Mouse (Mus musculus) heart, postnatal 0 days (tissue): Measurements from ENCODE around the gene Tarbp2. TPM values are rescaled to one million over a fixed set of nuclear protein-coding genes. Genes with fewer than 3 reads are reported as not detected.

ENCODE experiments used
- ATAC-seq: fragments of 200-750 bp; cut with Nextera tagmentation; 2 replicates; pipeline ENCODE4 v1.8.0; 2017; ENCODE audit warnings: low read depth, moderate number of reproducible peaks, moderate library complexity; ENCODE audit not compliant: insufficient read depth
- DNase-seq: peaks from one replicate; pipeline ENCODE4 v3.0.0-alpha.2; 2016; ENCODE audit warnings: low spot score
- H3K27ac ChIP-seq: fragments of 300-500 bp; sonication (generic); 2 replicates; pipeline ENCODE4 v1.5.1; 2014; ENCODE audit warnings: low read depth, mild to moderate bottlenecking
- H3K27me3 ChIP-seq: fragments of 300-500 bp; sonication (generic); 2 replicates; pipeline ENCODE4 v1.6.1; 2014; ENCODE audit warnings: low read length, mixed read lengths; ENCODE audit not compliant: control insufficient read depth, insufficient read depth
- H3K36me3 ChIP-seq: fragments of 300-500 bp; sonication (generic); replicated peaks from 2 replicates; pipeline ENCODE4 v1.6.1; 2014; ENCODE audit warnings: low read length, mixed read lengths; ENCODE audit not compliant: control insufficient read depth, insufficient read depth
- H3K4me1 ChIP-seq: fragments of 300-500 bp; sonication (generic); 2 replicates; pipeline ENCODE4 v1.6.1; 2014; ENCODE audit warnings: antibody characterized with exemption; ENCODE audit not compliant: control insufficient read depth, insufficient read depth
- H3K4me2 ChIP-seq: fragments of 300-500 bp; sonication (generic); 2 replicates; pipeline ENCODE4 v1.6.1; 2014; ENCODE audit warnings: low read depth, mild to moderate bottlenecking, low read length, moderate library complexity
- H3K4me3 ChIP-seq: fragments of 300-500 bp; sonication (generic); 2 replicates; pipeline ENCODE4 v1.5.1; 2014; ENCODE audit warnings: low read depth, low read length
- H3K9ac ChIP-seq: fragments of 300-500 bp; sonication (generic); replicated peaks from 2 replicates; pipeline ENCODE4 v1.6.1; 2014; ENCODE audit warnings: low read depth, low read length, mixed read lengths
- H3K9me3 ChIP-seq: fragments of 300-500 bp; sonication (generic); replicated peaks from 2 replicates; pipeline ENCODE4 v1.6.1; 2016; ENCODE audit warnings: low read length; ENCODE audit not compliant: control insufficient read depth
- CTCF ChIP-seq: IDR thresholded peaks from 2 replicates; pipeline ENCODE4 v1.5.1; 2016; ENCODE audit warnings: antibody characterized with exemption, control low read depth, low read depth
- EP300 ChIP-seq: IDR thresholded peaks from 2 replicates; pipeline ENCODE4 v1.6.1; 2016; ENCODE audit warnings: antibody characterized with exemption, low read depth
- WGBS: fragments of 180-500 bp; shearing (Covaris S2); extraction: QIAGEN DNeasy Blood & Tissue Kit; methylation state at CpG from one replicate; pipeline ENCODE4 v1.1.7; 2014; 5-methylcytosine and 5-hydroxymethylcytosine counted together
- polyA plus RNA-seq: library from polyadenylated mRNA; unstranded; fragments of >200 nt; fragmentation: Nextera tagmentation; extraction: Ambion mirVana; gene quantifications from 2 replicates; pipeline ENCODE4 v1.2.1, GENCODE M21; 2015
- total RNA-seq: library from RNA; depleted of rRNA; stranded (reverse); fragments of >200 nt; gene quantifications from 2 replicates; pipeline ENCODE4 v1.2.3, GENCODE M21; 2014; ENCODE audit warnings: low replicate concordance

Tarbp2 gene
- total and polyA plus RNA-seq, 2 experiments from 2014 or later, result 68.5 to 73.7 TPM

- Histone ChIP-seq H3K9ac (no peak overlapping the region), H3K36me3 (peaks cover 28% of the 10 kb centered on the region), H3K4me1 (peaks cover 10% of the 10 kb centered on the region; the same call in 1 of the 2 replicates), H3K9me3 (no peaks in the 10 kb centered on the region), H3K4me2 (no peak overlapping the region), H3K27me3 (no peaks in the 10 kb centered on the region), H3K27ac (no peak overlapping the region), H3K4me3 (no peak overlapping the region)
- TF ChIP-seq EP300, result no peak
- TF ChIP-seq CTCF, result no peak
- 68% methylated on average over 1 of the region's 1 CpGs for WGBS
- ATAC-seq (no peak), DNase-seq (no peak)
Observed at GRCm38 (mm10) chr15:102506864-102507263, 11.1 kb upstream of the Tarbp2 start.

- H3K4me2 ChIP-seq, result no peak overlapping the region
- DNase-seq (no peak), ATAC-seq (no peak)
- H3K27me3 ChIP-seq, result no peaks in the 10 kb centered on the region
- no peaks in the 10 kb centered on the region for H3K9me3 ChIP-seq
- no peak for TF ChIP-seq CTCF
- TF ChIP-seq EP300, result no peak
- H3K27ac ChIP-seq, result no peak overlapping the region
- H3K9ac ChIP-seq, result no peak overlapping the region
- H3K4me1 ChIP-seq, result peaks cover 10% of the 10 kb centered on the region; the same call in 1 of the 2 replicates
- H3K4me3 ChIP-seq, result no peak overlapping the region
- peaks cover 21% of the 10 kb centered on the region for H3K36me3 ChIP-seq
Observed at GRCm38 (mm10) chr15:102507561-102507960, 10.4 kb upstream of the Tarbp2 start.

GRCm38 (mm10) chr15:102508336-102508735 is 9.7 kb upstream of the Tarbp2 start:
- Histone ChIP-seq H3K4me3 (no peak overlapping the region), H3K36me3 (peaks cover 13% of the 10 kb centered on the region), H3K4me2 (no peak overlapping the region), H3K27ac (no peak overlapping the region), H3K9me3 (no peaks in the 10 kb centered on the region), H3K27me3 (no peaks in the 10 kb centered on the region), H3K9ac (no peak overlapping the region), H3K4me1 (peaks cover 10% of the 10 kb centered on the region; the same call in 1 of the 2 replicates)
- no peak for TF ChIP-seq CTCF
- no peak for TF ChIP-seq EP300
- DNase-seq, result no peak
- WGBS, result 83% methylated on average over 3 of the region's 3 CpGs
- ATAC-seq, result no peak

GRCm38 (mm10) chr15:102510110-102510509 is 7.9 kb upstream of the Tarbp2 start:
- H3K9me3 ChIP-seq, result no peaks in the 10 kb centered on the region
- peak overlapping the region; percentile 62 for H3K9ac ChIP-seq
- no peaks in the 10 kb centered on the region for H3K36me3 ChIP-seq
- peak overlapping the region; percentile 54 for H3K27ac ChIP-seq
- 7% methylated on average over 9 of the region's 9 CpGs for WGBS
- DNase-seq (no peak), ATAC-seq (peak; percentile 52)
- H3K27me3 ChIP-seq, result no peaks in the 10 kb centered on the region
- H3K4me3 ChIP-seq, result peak overlapping the region; percentile 71
- peak overlapping the region; percentile 97 for H3K4me2 ChIP-seq
- TF ChIP-seq EP300 (no peak), CTCF (no peak)
- H3K4me1 ChIP-seq, result peaks cover 10% of the 10 kb centered on the region; the same call in 1 of the 2 replicates

- Histone ChIP-seq H3K9me3 (no peaks in the 10 kb centered on the region), H3K4me2 (peak overlapping the region; percentile 97), H3K27me3 (no peaks in the 10 kb centered on the region), H3K4me1 (peaks cover 13% of the 10 kb centered on the region), H3K27ac (peak overlapping the region; percentile 54), H3K4me3 (peak overlapping the region; percentile 71), H3K9ac (peak overlapping the region; percentile 62), H3K36me3 (no peaks in the 10 kb centered on the region)
- ATAC-seq (peak; percentile 95), DNase-seq (peak; percentile 82)
- WGBS, result 3% methylated on average over 32 of the region's 34 CpGs
- TF ChIP-seq EP300 (0 out of 2 replicates have a peak, but pooled peaks have one; percentile 40), CTCF (no peak)
Observed at GRCm38 (mm10) chr15:102510590-102511284, 7.3 kb upstream of the Tarbp2 start.
